Mouse (Mus musculus): Measurements from ENCODE around the gene Snx29. TPM values are rescaled to one million over a fixed set of nuclear protein-coding genes. Genes with fewer than 3 reads are reported as not detected.
"Not testable (repeated sequence)": the region's sequence is repeated elsewhere in the genome, so short reads cannot be mapped to it uniquely, and the experiment has no call there.

The Snx29 gene
- total and polyA plus RNA-seq, 3 experiments, result 1.2 to 3.2 (median 3.1) TPM

- DNase-seq (ENCODE audit: extremely low read depth), result peak; percentile 73
- H3K9ac ChIP-seq (ENCODE audit: insufficient read depth, low read depth); H3K27me3 ChIP-seq (replicated peaks); H3K36me3 ChIP-seq (replicated peaks in 1 of 2; ENCODE audit: control insufficient read depth in 1 of 2, insufficient read depth in 1 of 2, low read length in 1 of 2); H3K9me3 ChIP-seq (replicated peaks; ENCODE audit: low read length); dilution Hi-C loops (cut with MboI; ENCODE audit: extremely low pct_ligation_motif_present, extremely low pct_unique_long_range_greater_than_20kb, low sequenced_read_pairs); H3K4me2 ChIP-seq (ENCODE audit: insufficient read depth, low read depth, poor library complexity, severe bottlenecking); H3K27ac ChIP-seq (ENCODE audit: insufficient read depth, low read depth); H3K4me3 ChIP-seq (replicated peaks in 1 of 3; ENCODE audit: low read depth in 2 of 3, low read length in 2 of 3, poor library complexity in 1 of 3); H3K79me2 ChIP-seq (replicated peaks; ENCODE audit: control insufficient read depth, extremely low read depth, insufficient read depth, poor library complexity, severe bottlenecking): not testable (repeated sequence)
- H3K4me1 ChIP-seq (ENCODE audit: control insufficient read depth in 1 of 2, insufficient read depth in 2 of 2), result peaks cover 0 to 20% of the 10 kb centered on the region in 2 experiments; a peak in 2 of 4 replicates
- TF ChIP-seq ZC3H11A (IDR thresholded peaks at IDR 0.05; ENCODE audit: low read depth, low read length), result peak; percentile 68
- peak; percentile 92 for TF ChIP-seq RAD21 (IDR thresholded peaks at IDR 0.05; ENCODE audit: low read depth, low read length)
- TF ChIP-seq NELFE (IDR thresholded peaks at IDR 0.05; ENCODE audit: low read depth, low read length), result peak; percentile 49; the same call in 1 of the 2 replicates
- peak; percentile 38; the same call in 1 of the 2 replicates for TF ChIP-seq IRF4 (IDR thresholded peaks at IDR 0.05; ENCODE audit: low read depth, low read length)
- peak; percentile 55; the same call in 1 of the 2 replicates for TF ChIP-seq SIN3A (IDR thresholded peaks at IDR 0.05; ENCODE audit: low read length)
- TF ChIP-seq SMC3 (IDR thresholded peaks at IDR 0.05; ENCODE audit: low read depth, low read length), result peak; percentile 87
- TF ChIP-seq MYC (IDR thresholded peaks at IDR 0.05; ENCODE audit: low read depth, low read length), result 0 out of 2 replicates have a peak, but pooled peaks have one; percentile 42
- TF ChIP-seq CTCF (conservative IDR thresholded peaks at IDR 0.05 in 1 of 2, IDR thresholded peaks at IDR 0.05 in 1 of 2; ENCODE audit: low read depth in 2 of 2, low read length in 2 of 2), result peak in 1 of 2 experiments; percentile 93; a peak in 3 of 4 replicates
- in situ Hi-C loops (cut with MboI; ENCODE audit: low pct_ligation_motif_present, low pct_unique_long_range_greater_than_20kb, low sequenced_read_pairs), result loop anchor here (5.0 kb wide), 1 partner anchor 260 kb away; no protein-coding TSS in a partner anchor
These were observed 25.0 kb upstream of the Snx29 start for GRCm38 (mm10) chr16:11297700-11298099.

- no peak for TF ChIP-seq JUND (conservative IDR thresholded peaks at IDR 0.05; ENCODE audit: low read depth, low read length)
- no peak for TF ChIP-seq ELF1 (IDR thresholded peaks at IDR 0.05; ENCODE audit: low read depth, low read length)
- no peak for TF ChIP-seq CHD1 (IDR thresholded peaks at IDR 0.05; ENCODE audit: low read depth, low read length)
- TF ChIP-seq ZNF384 (IDR thresholded peaks at IDR 0.05; ENCODE audit: low read depth, low read length), result no peak
- TF ChIP-seq NELFE (IDR thresholded peaks at IDR 0.05; ENCODE audit: low read depth, low read length), result no peak
- no peak for TF ChIP-seq ETS1 (conservative IDR thresholded peaks at IDR 0.05; ENCODE audit: low read depth, low read length)
- TF ChIP-seq ZMIZ1 (IDR thresholded peaks at IDR 0.05; ENCODE audit: low read depth, low read length), result no peak
- TF ChIP-seq MAFK (IDR thresholded peaks at IDR 0.05; ENCODE audit: insufficient replicate concordance, low read length), result peak; percentile 83
- TF ChIP-seq USF2 (conservative IDR thresholded peaks at IDR 0.05; ENCODE audit: low read depth, low read length), result no peak
- in situ Hi-C loops (cut with MboI; ENCODE audit: low pct_ligation_motif_present, low pct_unique_long_range_greater_than_20kb, low sequenced_read_pairs), result no loop called here
- dilution Hi-C loops (cut with MboI; ENCODE audit: extremely low pct_ligation_motif_present, extremely low pct_unique_long_range_greater_than_20kb, low sequenced_read_pairs), result no loop called here
These were observed 19.0 kb upstream of the Snx29 start for GRCm38 (mm10) chr16:11303741-11304140.

More at GRCm38 (mm10) chr16:11303741-11304140, 19.0 kb upstream of the Snx29 start:
- no peak for DNase-seq (ENCODE audit: extremely low read depth)
- H3K27me3 ChIP-seq (replicated peaks), result no peaks in the 10 kb centered on the region
- H3K4me1 ChIP-seq (ENCODE audit: control insufficient read depth in 1 of 2, insufficient read depth in 2 of 2), result peaks cover 0 to 10% of the 10 kb centered on the region in 2 experiments; a peak in 2 of 4 replicates
- no peak overlapping the region for H3K27ac ChIP-seq (ENCODE audit: insufficient read depth, low read depth)
- no peaks in the 10 kb centered on the region for H3K79me2 ChIP-seq (replicated peaks; ENCODE audit: control insufficient read depth, extremely low read depth, insufficient read depth, poor library complexity, severe bottlenecking)
- no peaks in the 10 kb centered on the region for H3K36me3 ChIP-seq (replicated peaks in 1 of 2; ENCODE audit: control insufficient read depth in 1 of 2, insufficient read depth in 1 of 2, low read length in 1 of 2)
- H3K4me2 ChIP-seq (ENCODE audit: insufficient read depth, low read depth, poor library complexity, severe bottlenecking), result no peak overlapping the region
- H3K4me3 ChIP-seq (replicated peaks in 1 of 3; ENCODE audit: low read depth in 2 of 3, low read length in 2 of 3, poor library complexity in 1 of 3), result no peak overlapping the region
- H3K9me3 ChIP-seq (replicated peaks; ENCODE audit: low read length), result no peaks in the 10 kb centered on the region
- no peak overlapping the region for H3K9ac ChIP-seq (ENCODE audit: insufficient read depth, low read depth)

Measured in CH12.LX (cell line).